ENCODE assay signal across 32 mouse cellular contexts in the genomic region with DNA sequence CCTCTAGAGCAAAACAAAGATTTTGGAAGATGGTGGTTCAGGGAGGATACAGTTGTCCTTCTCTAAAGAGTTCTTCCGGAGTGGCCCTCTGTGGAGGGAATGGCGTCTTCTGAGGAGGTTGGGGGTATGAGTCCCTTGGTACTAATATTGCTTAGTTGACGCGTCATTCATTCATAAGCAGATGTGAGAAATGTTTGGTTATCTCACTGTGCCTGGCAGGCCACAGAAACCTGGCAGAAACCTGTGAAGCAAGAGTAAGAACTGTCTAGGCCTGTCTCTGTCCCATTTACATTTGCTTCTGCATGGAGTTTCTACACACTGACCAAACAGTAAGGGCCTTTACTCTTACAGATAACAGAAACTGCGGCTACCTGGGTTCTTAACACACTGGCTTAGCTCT. TPM values are rescaled to one million over a fixed set of nuclear protein-coding genes. Genes with fewer than 3 reads are reported as not detected.
"Had no signal": no experiment of that assay in that cellular context is flagged by ENCODE, and none has a peak within 500 bp of the region (broad histone marks: within the 10 kb centered on the region; RNA-seq: fewer than 3 reads in every experiment).

No protein-coding gene starts in this region.

- H3K9ac ChIP-seq: embryonic facial prominence, embryonic 12.5 days; embryonic facial prominence, embryonic 13.5 days; embryonic facial prominence, embryonic 15.5 days; forebrain, embryonic 12.5 days; forebrain, embryonic 13.5 days; forebrain, embryonic 15.5 days; forebrain, postnatal 0 days had no signal

- H3K4me3 ChIP-seq: embryonic facial prominence, embryonic 10.5 days; embryonic facial prominence, embryonic 12.5 days; erythroblast, embryonic 14.5 days; forebrain, embryonic 10.5 days; forebrain, embryonic 12.5 days; forebrain, embryonic 13.5 days; forebrain, embryonic 15.5 days; gastrocnemius, adult 2 months; heart, adult 2 months had no signal

- ATAC-seq: forebrain, embryonic 13.5 days; forebrain, embryonic 14.5 days; forebrain, embryonic 15.5 days; forebrain, embryonic 16.5 days; forebrain, postnatal 0 days had no signal

- H3K4me2 ChIP-seq: embryonic facial prominence, embryonic 12.5 days; embryonic facial prominence, embryonic 13.5 days; embryonic facial prominence, embryonic 15.5 days; forebrain, embryonic 12.5 days; forebrain, embryonic 13.5 days; forebrain, embryonic 15.5 days had no signal

- H3K27me3 ChIP-seq: embryonic facial prominence, embryonic 13.5 days; embryonic facial prominence, embryonic 15.5 days; forebrain, embryonic 15.5 days had no signal

- H3K27ac ChIP-seq: embryonic facial prominence, embryonic 10.5 days; embryonic facial prominence, embryonic 12.5 days; embryonic facial prominence, embryonic 13.5 days; embryonic facial prominence, embryonic 15.5 days; forebrain, embryonic 10.5 days; forebrain, embryonic 12.5 days; forebrain, embryonic 13.5 days; forebrain, embryonic 15.5 days; gastrocnemius, adult 2 months; heart, adult 2 months had no signal

- DNase-seq: cerebellum, adult 8-10 months; cerebellum, adult 9-10 months; cerebellum, adult 9-11 months; cerebellum, postnatal 10 days; cerebellum, postnatal 14 days; cerebellum, postnatal 25 days; cerebellum, postnatal 36 days; embryo, embryonic 11 days; forebrain, postnatal 0 days; gastrocnemius, adult 2 months; gastrocnemius, postnatal 10 days; gastrocnemius, postnatal 14 days; gastrocnemius, postnatal 25 days; gastrocnemius, postnatal 36 days; heart, adult 11 months; heart, adult 18-20 months; heart, adult 2 months had no signal

- H3K36me3 ChIP-seq: embryonic facial prominence, embryonic 10.5 days; embryonic facial prominence, embryonic 12.5 days; embryonic facial prominence, embryonic 13.5 days; embryonic facial prominence, embryonic 15.5 days; forebrain, embryonic 10.5 days; forebrain, embryonic 12.5 days; forebrain, embryonic 15.5 days had no signal

- H3K9me3 ChIP-seq: embryonic facial prominence, embryonic 10.5 days; embryonic facial prominence, embryonic 12.5 days; embryonic facial prominence, embryonic 13.5 days; embryonic facial prominence, embryonic 15.5 days; forebrain, embryonic 10.5 days; forebrain, embryonic 12.5 days; forebrain, embryonic 13.5 days; forebrain, embryonic 15.5 days had no signal

RNA-seq across cellular contexts. Expression of gene Ankrd35, which starts 1.6 kb away (rescaled TPM):
- total RNA-seq: common myeloid progenitor, adult 5-6 weeks; granulocyte monocyte progenitor cell, adult 5-6 weeks had no signal
- polyA plus RNA-seq: erythroblast, embryonic 14.5 days had no signal

RNA-seq across cellular contexts. Expression of gene Itga10, which starts 26.1 kb away (rescaled TPM):
- polyA plus RNA-seq: erythroblast, embryonic 14.5 days had no signal

RNA-seq across cellular contexts. Expression of gene Gm42957, which starts 36.2 kb away (rescaled TPM):
- total RNA-seq: common myeloid progenitor, adult 5-6 weeks; gastrocnemius, adult 8-10 months; granulocyte monocyte progenitor cell, adult 5-6 weeks had no signal
- polyA plus RNA-seq: embryonic facial prominence, embryonic 11.5 days; forebrain, embryonic 12.5 days had no signal
